Mouse (Mus musculus) cerebellum, adult 11-12 months (tissue): Measurements from ENCODE around the gene Mmp15.

ENCODE experiments used
- DNase-seq: peaks from one replicate; pipeline ENCODE4 v3.0.0; 2022

Gene Mmp15

DNA sequence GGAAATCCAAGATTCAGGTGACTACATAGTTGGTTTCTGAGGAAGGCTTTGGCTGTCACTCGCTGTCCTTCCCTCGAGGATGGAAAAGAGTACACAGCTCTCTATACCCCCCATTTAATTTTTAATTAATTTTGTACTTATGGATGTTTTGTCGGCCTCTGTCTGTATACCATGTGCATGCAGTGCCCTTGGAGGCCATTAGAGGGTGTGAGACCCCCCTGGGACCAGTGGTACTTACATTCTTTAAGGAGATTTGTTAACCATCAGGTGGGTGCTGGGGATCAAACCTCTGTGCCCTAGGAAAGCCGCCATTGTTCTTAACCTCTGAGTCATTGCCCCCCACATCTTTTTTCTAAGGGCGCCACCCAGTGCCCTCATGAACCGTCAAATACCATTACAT, 7.4 kb upstream of the Mmp15 start:
- DNase-seq = no peak

GRCm38 (mm10) chr8:95346643-95347545, 5.2 kb upstream of the Mmp15 start:
- DNase-seq = no peak

DNA sequence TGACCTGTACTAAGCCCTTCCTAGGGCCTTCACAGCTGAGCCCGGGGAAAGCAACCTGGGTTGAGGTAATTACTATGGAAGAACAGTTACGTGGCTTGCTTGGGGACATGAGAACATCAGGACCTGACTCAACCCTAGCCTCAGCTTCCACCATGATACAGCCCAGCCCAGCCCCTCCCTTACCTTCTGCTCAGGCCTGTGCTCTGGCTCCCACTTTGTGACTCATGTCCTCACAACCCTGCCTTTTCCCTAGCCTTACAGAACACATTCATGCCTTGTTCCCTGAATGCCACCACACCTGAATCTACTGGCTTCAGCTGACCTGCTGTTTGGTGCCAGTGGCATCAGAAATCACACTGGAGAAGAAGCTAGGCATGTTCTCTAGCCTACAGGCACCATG, 3.7 kb upstream of the Mmp15 start:
- DNase-seq = no peak

DNA sequence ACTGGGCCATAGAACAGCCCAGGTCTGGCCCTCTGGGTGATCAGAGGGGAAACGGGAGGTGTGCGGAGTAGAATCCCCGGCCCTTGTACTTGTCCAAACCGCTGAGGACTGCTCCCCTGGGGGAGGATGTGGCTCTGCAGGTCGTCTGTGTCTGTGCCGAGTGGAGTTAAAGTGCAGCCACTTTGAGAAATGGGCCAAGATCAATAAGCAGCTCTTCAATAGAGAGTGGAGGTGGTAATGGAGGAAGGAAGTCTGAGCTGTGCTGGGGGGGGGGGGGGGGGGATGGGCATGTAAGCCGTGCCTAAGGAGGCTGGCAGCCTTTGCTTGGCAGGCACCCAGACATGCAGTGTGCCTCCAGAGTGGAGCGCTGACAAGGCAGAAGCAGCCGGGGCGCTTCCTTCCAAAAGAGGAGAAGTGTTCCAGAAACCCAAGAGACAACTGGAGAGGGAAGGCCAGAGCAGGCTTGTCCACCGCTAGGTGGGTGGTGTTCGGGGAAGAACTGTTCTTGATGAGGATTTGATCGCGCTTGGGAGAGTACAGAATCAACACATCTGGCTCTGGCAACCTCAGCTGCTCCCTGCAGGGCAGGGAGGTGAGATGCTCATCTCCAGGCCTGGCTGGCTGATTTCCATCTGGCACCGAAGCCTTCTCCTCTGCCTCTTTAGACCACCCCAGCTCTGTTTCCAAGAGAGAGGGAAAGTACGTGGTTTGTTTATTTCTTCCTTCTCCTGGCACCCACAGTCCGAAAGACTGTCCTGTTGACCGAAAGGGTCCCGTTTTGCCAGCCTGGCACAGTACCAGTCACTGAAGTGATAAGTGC, 3.0 kb upstream of the Mmp15 start:
- DNase-seq = peak; percentile 33

DNA sequence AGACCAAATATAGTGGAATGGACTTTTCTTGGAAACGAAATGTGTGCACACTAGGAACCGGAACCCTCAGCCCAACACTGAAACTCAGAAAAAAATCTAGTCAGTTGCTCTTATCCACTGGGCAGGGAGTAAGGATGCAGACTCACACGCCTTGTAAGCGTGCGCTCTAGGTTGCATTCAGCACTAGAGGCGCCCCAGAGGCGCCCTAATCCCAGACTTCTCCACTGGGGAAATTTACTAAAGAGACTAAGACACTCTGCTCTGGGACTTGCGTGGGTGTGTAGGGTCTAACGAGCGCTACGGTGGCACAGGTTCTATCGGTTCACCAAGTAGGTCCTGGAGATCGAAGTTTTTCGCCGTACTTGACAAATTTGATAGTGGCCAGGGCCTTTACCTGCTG, 607 bp upstream of the Mmp15 start:
- no peak for DNase-seq

GRCm38 (mm10) chr8:95352871-95353866, 1.1 kb downstream of the Mmp15 start:
- peak; percentile 20 for DNase-seq

GRCm38 (mm10) chr8:95354606-95355005, 2.5 kb downstream of the Mmp15 start:
- no peak for DNase-seq

GRCm38 (mm10) chr8:95358550-95359411, 6.7 kb downstream of the Mmp15 start:
- no peak for DNase-seq

- no peak for DNase-seq
Measured at GRCm38 (mm10) chr8:95360181-95361015, 8.3 kb downstream of the Mmp15 start.

DNA sequence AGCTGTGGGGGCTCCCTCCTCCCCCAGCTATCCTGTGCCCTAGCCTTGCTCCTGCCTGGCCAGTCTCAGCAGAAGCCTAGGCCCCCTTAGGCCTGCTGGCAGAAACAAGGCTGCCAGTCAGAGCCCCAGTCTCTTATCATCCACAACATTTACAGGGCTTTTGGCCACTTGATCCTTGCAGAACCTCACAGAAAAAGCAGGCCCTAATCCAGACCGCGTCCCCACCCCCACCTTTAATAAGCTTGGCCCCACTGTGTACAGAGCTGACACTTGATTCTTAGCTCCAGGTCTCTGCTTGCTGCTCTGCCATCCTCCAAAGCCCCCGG, 8.9 kb downstream of the Mmp15 start:
- no peak for DNase-seq

GRCm38 (mm10) chr8:95362272-95362671, 10.2 kb downstream of the Mmp15 start:
- no peak for DNase-seq

DNA sequence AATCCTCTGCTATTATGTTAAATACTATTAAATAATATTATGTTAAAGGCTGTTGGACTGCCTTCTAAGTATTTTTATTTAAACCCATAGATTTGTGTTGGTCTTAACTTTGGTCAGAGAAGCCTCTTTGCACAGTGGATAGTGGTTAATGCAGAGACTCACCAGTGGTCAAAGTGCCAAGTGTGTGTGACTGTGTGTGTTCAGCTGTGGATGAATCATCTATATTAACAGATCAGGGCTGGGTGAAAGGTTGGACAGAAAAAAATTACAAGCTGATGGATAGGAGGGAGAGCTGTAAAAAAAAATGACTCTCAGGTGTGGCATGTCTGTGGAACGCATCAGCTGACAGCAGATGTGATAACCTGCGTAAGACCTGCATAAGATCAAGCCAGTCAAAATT, 11.8 kb downstream of the Mmp15 start:
- no peak for DNase-seq

DNA sequence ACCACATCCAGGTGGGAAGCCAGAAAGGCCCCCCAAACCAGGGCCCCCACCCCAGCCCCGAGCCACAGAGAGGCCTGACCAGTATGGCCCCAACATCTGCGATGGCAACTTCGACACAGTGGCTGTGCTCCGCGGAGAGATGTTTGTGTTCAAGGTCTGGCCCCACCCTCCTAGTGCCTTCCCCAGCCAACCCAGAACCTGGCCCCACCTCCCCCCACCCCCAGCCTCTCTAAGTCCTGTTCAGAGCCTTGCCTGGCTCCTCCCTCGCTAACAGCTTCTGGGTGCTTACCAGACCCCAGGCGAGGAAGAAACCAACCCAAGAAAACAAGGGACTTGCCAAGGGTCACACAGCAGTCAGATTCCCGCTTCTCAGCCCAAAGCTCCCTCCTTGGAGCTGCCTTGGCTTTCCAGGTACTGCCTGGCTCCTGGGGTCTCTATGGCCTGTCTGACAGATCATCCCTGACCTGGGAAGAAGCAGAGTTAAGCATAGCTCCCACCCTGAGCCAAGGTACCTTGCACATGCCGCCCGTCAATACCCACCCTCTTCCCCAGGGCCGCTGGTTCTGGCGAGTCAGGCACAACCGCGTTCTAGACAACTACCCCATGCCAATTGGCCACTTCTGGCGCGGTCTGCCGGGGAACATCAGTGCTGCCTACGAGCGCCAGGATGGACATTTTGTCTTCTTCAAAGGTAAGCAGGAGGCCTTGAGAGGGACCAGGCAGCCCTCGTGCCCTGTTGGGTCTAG, 17.7 kb downstream of the Mmp15 start:
- DNase-seq = no peak

DNA sequence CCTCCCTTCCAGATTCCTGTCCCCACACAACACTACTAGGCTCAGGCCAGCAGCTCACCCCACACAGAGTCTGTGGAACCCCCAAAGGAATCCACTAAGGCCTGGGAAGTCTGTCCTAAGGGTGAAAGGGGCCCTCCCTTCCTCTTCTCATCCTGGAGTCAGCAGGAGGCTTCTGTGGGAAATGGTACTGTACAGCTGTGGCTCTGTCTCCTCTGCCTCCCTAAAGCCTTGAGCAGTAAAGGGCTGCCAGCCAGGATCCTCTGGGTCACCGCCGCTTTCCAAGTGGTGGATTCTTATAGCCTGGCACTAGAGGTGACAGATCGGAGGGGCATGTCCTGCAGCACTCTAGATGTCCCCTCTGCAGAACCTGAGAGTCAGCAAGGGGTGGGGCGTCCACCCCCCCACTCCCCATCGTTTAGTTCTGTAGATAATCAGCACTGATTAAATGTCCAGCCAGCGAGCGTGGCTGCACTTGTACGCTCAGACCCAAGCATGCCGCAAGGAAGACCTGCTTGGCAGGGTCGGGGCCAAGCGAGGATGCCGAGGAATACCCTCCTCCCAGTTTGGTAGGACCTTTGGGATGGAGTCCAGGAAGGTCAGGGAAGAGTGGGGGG, 21.4 kb downstream of the Mmp15 start:
- DNase-seq = no peak

- DNase-seq = no peak
Measured at GRCm38 (mm10) chr8:95374429-95374828, 22.4 kb downstream of the Mmp15 start.

- DNase-seq = no peak
Measured at GRCm38 (mm10) chr8:95375374-95375930, 23.4 kb downstream of the Mmp15 start.

- DNase-seq = no peak
Measured at GRCm38 (mm10) chr8:95376309-95376999, 24.4 kb downstream of the Mmp15 start.

DNA sequence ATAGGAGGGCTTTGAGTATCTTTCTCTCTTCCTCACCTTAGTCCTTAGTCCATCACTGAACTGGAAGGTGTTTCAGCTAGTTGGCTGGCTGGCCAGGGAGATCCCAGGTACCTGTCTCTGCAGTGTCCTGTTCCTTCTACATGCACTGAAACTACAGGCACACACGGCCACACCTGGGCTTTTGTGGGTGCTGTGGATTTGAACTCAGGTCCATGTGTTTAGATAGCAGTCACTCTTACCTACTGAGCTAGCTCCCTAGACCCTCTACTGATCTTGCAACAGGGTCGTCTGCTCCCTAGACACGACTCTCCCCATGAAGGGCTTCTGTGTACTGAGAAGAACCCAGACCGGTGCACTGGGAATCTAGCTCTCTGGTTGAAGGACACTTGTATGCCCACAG, 25.0 kb downstream of the Mmp15 start:
- no peak for DNase-seq

DNA sequence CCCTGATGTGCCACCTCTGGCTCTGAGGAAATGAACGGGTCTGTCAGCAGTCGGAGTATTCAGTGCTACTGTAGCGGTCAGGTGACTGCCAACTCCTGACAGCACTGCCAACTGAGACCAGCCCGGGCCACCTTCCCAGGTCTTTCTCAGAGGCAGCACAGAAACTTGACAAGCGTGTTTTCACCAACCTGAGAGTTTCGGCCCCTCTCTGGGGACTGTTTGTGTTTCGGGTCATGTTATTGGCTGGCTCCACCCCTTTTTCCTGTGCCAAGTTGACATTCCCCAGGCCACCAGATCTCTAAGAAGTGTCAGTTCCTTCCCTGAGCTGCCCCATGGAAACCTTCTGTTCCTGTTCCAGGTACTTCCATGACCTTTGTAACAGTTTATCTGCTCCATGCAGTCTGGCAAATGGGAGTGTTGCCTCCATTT, 25.8 kb downstream of the Mmp15 start:
- no peak for DNase-seq
